ENCODE assay signal across 8 mouse cellular contexts in the genomic region with DNA sequence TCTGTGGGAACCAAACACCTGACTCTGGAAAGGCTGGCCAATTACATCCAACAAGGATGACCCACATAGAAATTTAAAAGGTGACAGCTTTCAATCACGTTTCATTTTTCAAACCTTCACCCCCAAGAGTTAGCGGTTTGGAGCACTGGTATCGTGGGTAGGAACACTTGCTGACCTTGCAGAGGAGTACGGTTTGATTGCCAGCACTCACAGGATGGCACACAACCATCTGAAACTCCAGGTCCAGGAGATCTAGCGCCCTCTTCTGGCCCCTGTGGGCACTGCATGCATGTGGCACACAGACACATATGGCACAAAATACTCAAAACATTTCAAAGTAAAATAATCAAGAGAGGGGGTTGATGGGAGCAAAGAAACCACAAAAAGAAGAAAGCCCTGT. TPM values are rescaled to one million over a fixed set of nuclear protein-coding genes. Genes with fewer than 3 reads are reported as not detected.
A peak's percentile ranks its signal among the peaks of the same experiment; 100 is the strongest.
DNase-seq lines count a peak whose midpoint lies in the region; TF ChIP-seq lines count a peak whose summit lies in the region.
"Had no signal": no experiment of that assay in that cellular context is flagged by ENCODE, and none has a peak within 500 bp of the region (broad histone marks: within the 10 kb centered on the region; RNA-seq: fewer than 3 reads in every experiment).

No protein-coding gene starts in this region.

- intact Hi-C loops in left cerebral cortex, adult 2 months (cut with DNase I), result no loop called here

- H3K27ac ChIP-seq in left cerebral cortex, adult 2 months, result no peak overlapping the region
- H3K27ac ChIP-seq in bone marrow, adult 2 months (ENCODE audit: control insufficient read depth, insufficient read depth, low read depth, low read length, poor library complexity), result no peak overlapping the region
- H3K27ac ChIP-seq in spleen, adult 2 months (ENCODE audit: insufficient read depth, low read length), result no peak overlapping the region
- H3K27ac ChIP-seq: midbrain, embryonic 12.5 days had no signal

- H3K27me3 ChIP-seq in spleen, adult 2 months (ENCODE audit: control insufficient read depth, insufficient read depth, low read length), result no peaks in the 10 kb centered on the region
- H3K27me3 ChIP-seq: midbrain, embryonic 12.5 days had no signal

- no peak for DNase-seq in left cerebral cortex, adult 2 months (ENCODE audit: extremely low spot score in 1 of 2, low spot score in 2 of 2)
- no peak for DNase-seq in left cerebral cortex, adult 8-10 months (ENCODE audit: low spot score in 2 of 2)
- peak; percentile 80 for DNase-seq in ES-CJ7 (ENCODE audit: low read depth, low spot score)
- peak in 1 of 2 experiments; percentile 23 for DNase-seq in spleen, adult 2 months (ENCODE audit: low read depth in 1 of 2, low spot score in 2 of 2)
- DNase-seq in layer of hippocampus, postnatal 25 days (ENCODE audit: extremely low spot score in 1 of 2, low spot score in 1 of 2), result no peak
- DNase-seq in ovary, adult 18-20 months (ENCODE audit: low spot score), result no peak

- TF ChIP-seq POLR2A in bone marrow, adult 2 months (IDR thresholded peaks at IDR 0.05; ENCODE audit: borderline replicate concordance, control insufficient read depth, low read depth, low read length), result no peak
- no peak for TF ChIP-seq POLR2A in spleen, adult 2 months (IDR thresholded peaks at IDR 0.05; ENCODE audit: low read depth, low read length)

- peaks cover 2% of the 10 kb centered on the region for H3K4me1 ChIP-seq in bone marrow, adult 2 months (ENCODE audit: control insufficient read depth, insufficient read depth, low read length)
- no peaks in the 10 kb centered on the region for H3K4me1 ChIP-seq in spleen, adult 2 months (ENCODE audit: control insufficient read depth, insufficient read depth, insufficient read length)

- no peak overlapping the region for H3K4me3 ChIP-seq in left cerebral cortex, adult 2 months
- H3K4me3 ChIP-seq in bone marrow, adult 2 months (replicated peaks; ENCODE audit: control insufficient read depth, low read depth, low read length), result no peak overlapping the region
- no peak overlapping the region for H3K4me3 ChIP-seq in spleen, adult 2 months (ENCODE audit: extremely low read depth, insufficient read depth, insufficient read length)
- H3K4me3 ChIP-seq: midbrain, embryonic 12.5 days had no signal

- peak; percentile 45 for TF ChIP-seq CTCF in left cerebral cortex, adult 2 months (IDR thresholded peaks at IDR 0.05)
- peak; percentile 64 for TF ChIP-seq CTCF in bone marrow, adult 2 months (IDR thresholded peaks at IDR 0.05; ENCODE audit: control insufficient read depth, insufficient read depth, low read length)
- TF ChIP-seq CTCF in spleen, adult 2 months (IDR thresholded peaks at IDR 0.05; ENCODE audit: extremely low read depth, insufficient read depth, insufficient read length, insufficient replicate concordance), result peak; percentile 34; the same call in 1 of the 2 replicates

- WGBS in bone marrow, adult 2 months, result 68% methylated on average over 5 of the region's 5 CpGs
- 74% methylated on average over 5 of the region's 5 CpGs for whole genome bisulfite sequencing in spleen, adult 2 months

- no peaks in the 10 kb centered on the region for H3K36me3 ChIP-seq in spleen, adult 2 months (ENCODE audit: control insufficient read depth, insufficient read depth, low read length)
- H3K36me3 ChIP-seq: midbrain, embryonic 12.5 days had no signal

RNA-seq across cellular contexts. Expression of a gene that starts 3.8 kb away (rescaled TPM):
- 10 to 100 TPM; 19.4 to 20.8 TPM for total RNA-seq in left cerebral cortex, adult 2 months (2021)
- 10 to 100 TPM; 22.5 to 34.9 (median 24.2) TPM for total RNA-seq in left cerebral cortex, adult 8-10 months (2022)
- polyA plus RNA-seq in bone marrow, adult 2 months (2011; ENCODE audit: insufficient read depth, insufficient read length, low replicate concordance, missing spikeins), result 2.8 and 5.2 TPM in 2 replicates
- polyA plus RNA-seq in spleen, adult 2 months (2012; rRNA removed), result 2.8 and 4.1 TPM in 2 replicates
- 10 to 100 TPM; 21.9 to 23.6 TPM for total RNA-seq in layer of hippocampus, postnatal 25 days (2021)

RNA-seq across cellular contexts. Expression of a gene that starts 10.4 kb away (rescaled TPM):
- 10 to 100 TPM; 18.6 to 21.2 TPM for total RNA-seq in left cerebral cortex, adult 2 months (2021)
- total RNA-seq in left cerebral cortex, adult 8-10 months (2022), result 10 to 100 TPM; 20.6 to 24.9 (median 22.7) TPM
- 2.0 and 4.9 TPM in 2 replicates for polyA plus RNA-seq in bone marrow, adult 2 months (2011; ENCODE audit: insufficient read depth, insufficient read length, low replicate concordance, missing spikeins)
- 6.3 and 10.7 TPM in 2 replicates for polyA plus RNA-seq in spleen, adult 2 months (2012; rRNA removed)
- total RNA-seq in layer of hippocampus, postnatal 25 days (2021), result 10 to 100 TPM; 19.4 to 22.6 TPM

RNA-seq across cellular contexts. Expression of a gene that starts 16.2 kb away (rescaled TPM):
- total RNA-seq in left cerebral cortex, adult 2 months (2021), result 100 to 1,000 TPM; 132 to 137 TPM
- total RNA-seq in left cerebral cortex, adult 8-10 months (2022), result 100 to 1,000 TPM; 127 to 134 (median 132) TPM
- 6.7 and 18.1 TPM in 2 replicates for polyA plus RNA-seq in bone marrow, adult 2 months (2011; ENCODE audit: insufficient read depth, insufficient read length, low replicate concordance, missing spikeins)
- polyA plus RNA-seq in spleen, adult 2 months (2012; rRNA removed), result 16.6 and 16.9 TPM in 2 replicates
- total RNA-seq in layer of hippocampus, postnatal 25 days (2021), result 100 to 1,000 TPM; 108 to 117 TPM

RNA-seq across cellular contexts. Expression of a gene that starts 16.3 kb away (rescaled TPM):
- 1 to 10 TPM; 2.8 to 3.7 TPM for total RNA-seq in left cerebral cortex, adult 2 months (2021)
- total RNA-seq in left cerebral cortex, adult 8-10 months (2022), result 1 to 10 TPM in 3 of 4 experiments, not detected in 1; 1.5 to 6.7 (median 4.2) TPM
- not detected in 2 replicates for polyA plus RNA-seq in bone marrow, adult 2 months (2011; ENCODE audit: insufficient read depth, insufficient read length, low replicate concordance, missing spikeins)
- polyA plus RNA-seq in spleen, adult 2 months (2012; rRNA removed), result 3.1 TPM in 1 of 2 replicates, not detected in the other
- 10 to 100 TPM in 1 of 2 experiments, 1 to 10 TPM in 1; 3.1 to 13.8 TPM for total RNA-seq in layer of hippocampus, postnatal 25 days (2021)

RNA-seq across cellular contexts. Expression of a gene that starts 25.4 kb away (rescaled TPM):
- total RNA-seq in left cerebral cortex, adult 2 months (2021), result 100 to 1,000 TPM; 247 to 267 TPM
- total RNA-seq in left cerebral cortex, adult 8-10 months (2022), result 100 to 1,000 TPM; 231 to 262 (median 243) TPM
- polyA plus RNA-seq in bone marrow, adult 2 months (2011; ENCODE audit: insufficient read depth, insufficient read length, low replicate concordance, missing spikeins), result 124 and 140 TPM in 2 replicates
- 73.3 and 76.7 TPM in 2 replicates for polyA plus RNA-seq in spleen, adult 2 months (2012; rRNA removed)
- 100 to 1,000 TPM; 193 to 262 TPM for total RNA-seq in layer of hippocampus, postnatal 25 days (2021)
